Mouse (Mus musculus): ENCODE data around the gene Fmo1. TPM values are rescaled to one million over a fixed set of nuclear protein-coding genes. Genes with fewer than 3 reads are reported as not detected.

Gene Fmo1
- total RNA-seq, 2 experiments from 2014 or later, result not detected

GRCm38 (mm10) chr1:162863579-162863978 is 2.8 kb downstream of the Fmo1 start:
- ATAC-seq (ENCODE audit: poor library complexity, severe bottlenecking), result no peak

GRCm38 (mm10) chr1:162862328-162862727 is 4.1 kb downstream of the Fmo1 start:
- ATAC-seq (ENCODE audit: poor library complexity, severe bottlenecking), result no peak

- ATAC-seq (ENCODE audit: poor library complexity, severe bottlenecking), result no peak
Measured at GRCm38 (mm10) chr1:162859996-162860605, 6.3 kb downstream of the Fmo1 start.

DNA sequence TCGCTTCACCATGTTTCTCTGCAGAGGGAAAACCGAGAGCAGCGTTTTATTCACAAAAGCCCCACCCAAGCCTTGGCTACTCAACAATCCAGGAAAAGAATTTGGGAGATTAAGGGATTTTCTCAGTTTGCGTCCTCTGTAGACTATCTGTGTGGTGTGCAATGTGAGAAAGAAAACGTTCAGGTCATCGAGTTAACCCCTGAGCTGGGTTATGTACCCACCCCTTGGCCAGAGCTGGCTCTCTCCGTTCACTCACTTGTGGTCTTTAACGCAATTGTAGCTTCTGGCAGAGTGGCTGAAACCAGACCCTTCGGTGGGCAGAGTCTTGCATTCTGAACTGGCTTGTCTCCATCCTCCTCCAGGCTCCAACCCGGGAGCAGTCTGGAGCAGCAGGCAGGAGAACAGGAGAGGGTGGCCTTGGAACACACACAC is 6.8 kb downstream of the Fmo1 start:
- ATAC-seq (ENCODE audit: poor library complexity, severe bottlenecking), result no peak

- ATAC-seq (ENCODE audit: poor library complexity, severe bottlenecking), result no peak
Measured at GRCm38 (mm10) chr1:162858748-162859130, 7.7 kb downstream of the Fmo1 start.

- no peak for ATAC-seq (ENCODE audit: poor library complexity, severe bottlenecking)
Measured at GRCm38 (mm10) chr1:162857766-162858747, 8.4 kb downstream of the Fmo1 start.

GRCm38 (mm10) chr1:162853812-162854482 is 12.5 kb downstream of the Fmo1 start:
- ATAC-seq (ENCODE audit: poor library complexity, severe bottlenecking), result no peak

DNA sequence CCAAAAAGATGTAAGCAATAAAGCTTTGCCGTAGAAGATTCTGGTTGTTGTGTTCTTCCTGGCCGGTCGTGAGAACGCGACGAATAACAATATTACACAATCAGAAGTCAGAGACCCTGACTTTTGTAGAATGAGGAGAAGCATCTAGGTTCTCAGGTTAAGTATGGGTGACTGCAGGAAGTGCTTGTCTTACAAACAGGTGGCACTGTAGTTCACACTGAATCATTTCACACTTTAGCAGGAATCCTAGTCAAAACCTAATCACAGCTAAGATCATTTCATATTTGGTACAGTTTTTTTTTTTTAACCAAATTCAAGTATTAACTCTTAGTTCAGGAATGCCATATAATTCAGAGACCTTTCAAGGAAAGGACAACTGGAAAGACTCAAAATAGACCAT is 18.9 kb downstream of the Fmo1 start:
- ATAC-seq (ENCODE audit: poor library complexity, severe bottlenecking), result no peak

DNA sequence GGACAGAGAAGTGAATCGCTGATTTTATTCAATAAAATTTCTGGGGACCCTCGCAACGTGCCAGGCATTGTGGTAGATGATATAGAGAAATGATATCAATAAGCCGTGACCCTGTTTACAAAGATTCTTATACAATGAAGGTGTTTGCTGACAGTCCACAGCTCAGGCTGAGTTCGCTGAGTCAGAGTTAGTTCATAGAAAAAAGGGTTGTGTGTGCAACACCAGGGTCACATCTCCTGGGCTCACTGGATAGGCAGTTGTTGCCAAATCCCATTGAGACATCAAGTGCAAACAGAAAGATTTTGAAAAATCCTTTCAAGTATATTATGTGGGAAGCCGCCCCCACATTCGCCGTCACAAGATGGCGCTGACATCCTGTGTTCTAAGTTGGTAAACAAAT is 26.2 kb downstream of the Fmo1 start:
- no peak for ATAC-seq (ENCODE audit: poor library complexity, severe bottlenecking)

GRCm38 (mm10) chr1:162838976-162839375 is 27.4 kb downstream of the Fmo1 start:
- no peak for ATAC-seq (ENCODE audit: poor library complexity, severe bottlenecking)

- ATAC-seq (ENCODE audit: poor library complexity, severe bottlenecking), result no peak
Measured at GRCm38 (mm10) chr1:162834342-162834741, 32.1 kb downstream of the Fmo1 start.

DNA sequence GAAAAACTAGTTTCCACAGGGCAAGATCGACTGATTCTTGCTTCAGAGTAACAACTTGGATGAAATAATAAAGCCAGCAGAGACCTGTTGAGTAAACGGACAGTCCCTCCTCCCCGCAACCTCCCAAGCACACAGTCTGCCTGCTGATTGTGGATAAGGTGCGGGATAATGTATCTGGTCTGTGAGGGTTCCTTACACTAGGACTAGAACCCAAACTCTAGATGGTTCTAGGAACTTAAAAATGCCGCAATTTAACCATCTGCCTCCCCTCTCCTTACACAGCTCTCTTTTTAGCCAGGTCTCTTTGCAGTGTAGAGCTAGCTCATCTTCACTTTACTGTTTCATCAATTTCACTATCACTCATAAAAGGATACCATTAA is 33.8 kb downstream of the Fmo1 start:
- ATAC-seq (ENCODE audit: poor library complexity, severe bottlenecking), result no peak

DNA sequence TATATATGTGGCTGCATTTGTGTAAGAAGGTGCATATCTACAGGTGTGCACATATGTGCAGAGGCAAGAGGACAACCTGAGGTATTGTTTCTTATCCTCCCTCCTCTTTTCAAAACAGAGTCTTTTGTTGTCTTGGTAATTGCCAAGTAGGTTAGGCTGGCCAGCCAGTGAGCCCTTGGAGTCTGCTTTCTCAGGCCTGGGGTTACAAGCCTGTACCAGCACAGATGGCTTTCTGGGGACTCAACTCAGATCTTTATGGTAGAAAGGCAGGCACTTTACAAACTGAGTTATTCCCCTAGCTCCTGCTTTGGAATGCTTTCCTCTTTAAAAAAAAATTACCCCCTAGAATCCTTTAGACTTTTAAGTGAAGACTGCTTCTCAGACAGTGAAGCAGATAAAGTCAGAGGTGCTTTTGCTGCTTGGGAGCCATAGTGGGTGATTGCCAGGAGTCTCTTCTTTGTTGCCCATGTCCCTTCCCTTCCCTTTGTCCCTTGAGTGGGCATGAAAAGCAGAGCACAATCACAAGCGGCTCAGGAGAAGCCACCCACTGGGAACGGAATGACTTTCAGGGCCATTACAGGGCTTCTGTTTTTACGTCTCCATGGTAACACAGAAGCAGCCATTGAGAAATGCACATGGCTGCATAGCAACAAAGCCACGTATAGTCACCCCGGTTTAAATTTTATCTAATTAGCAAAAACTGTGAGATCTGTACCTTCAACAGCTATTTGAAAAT is 34.4 kb downstream of the Fmo1 start:
- no peak for ATAC-seq (ENCODE audit: poor library complexity, severe bottlenecking)

DNA sequence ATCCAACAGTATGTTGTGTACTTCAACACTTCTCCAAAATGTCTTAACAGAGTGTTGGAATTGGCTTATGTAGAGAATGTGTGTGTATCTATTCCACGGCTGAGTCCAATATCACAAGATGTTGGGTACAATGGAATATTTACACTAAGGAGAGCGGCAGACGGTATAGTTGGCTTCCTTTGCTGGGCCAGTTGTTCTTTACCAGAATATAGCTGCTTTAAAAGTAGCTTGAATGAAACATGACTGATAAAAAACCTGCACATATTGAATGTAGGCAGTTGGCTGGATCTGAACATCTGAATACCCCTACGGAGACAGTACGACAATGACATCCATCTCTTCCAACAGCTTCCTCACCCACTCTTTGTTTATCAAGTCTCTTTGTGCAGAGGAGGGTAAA is 47.1 kb downstream of the Fmo1 start:
- no peak for ATAC-seq (ENCODE audit: poor library complexity, severe bottlenecking)

DNA sequence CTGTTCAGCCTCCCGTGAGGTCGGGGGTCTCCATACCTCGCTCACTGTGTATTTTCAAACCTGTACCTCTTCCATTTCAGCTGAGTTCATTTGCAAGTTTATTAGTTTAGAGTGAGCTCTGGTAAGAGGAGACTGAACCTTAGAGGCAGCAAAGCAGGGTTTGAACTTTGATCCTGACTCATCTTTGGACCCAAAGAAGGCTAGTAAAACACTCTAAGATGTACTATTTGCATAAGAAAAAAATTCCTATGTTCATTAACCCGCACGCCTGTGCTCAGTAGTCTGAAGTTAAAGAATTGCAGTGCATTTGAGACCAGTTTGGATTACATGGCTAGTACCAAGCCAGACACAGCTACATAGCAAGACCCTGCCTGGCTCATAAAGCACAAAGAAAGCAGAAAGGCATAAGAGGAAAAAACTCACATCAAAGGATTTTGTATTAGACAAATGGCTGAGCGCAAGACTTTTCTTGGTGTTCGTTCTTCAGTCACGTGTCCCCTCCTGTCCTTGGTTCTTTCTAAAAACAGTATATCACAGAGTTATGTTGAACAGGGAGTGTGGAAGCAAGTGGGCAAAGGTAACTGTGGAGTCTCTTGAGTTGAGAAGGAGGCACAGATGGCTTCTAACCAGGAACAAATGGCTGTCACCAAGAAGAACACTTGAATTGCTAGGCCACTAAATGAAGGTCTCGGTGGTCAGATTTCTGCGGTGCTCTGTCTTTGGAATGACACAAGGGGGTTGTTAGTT is 50.9 kb downstream of the Fmo1 start:
- ATAC-seq (ENCODE audit: poor library complexity, severe bottlenecking), result no peak

DNA sequence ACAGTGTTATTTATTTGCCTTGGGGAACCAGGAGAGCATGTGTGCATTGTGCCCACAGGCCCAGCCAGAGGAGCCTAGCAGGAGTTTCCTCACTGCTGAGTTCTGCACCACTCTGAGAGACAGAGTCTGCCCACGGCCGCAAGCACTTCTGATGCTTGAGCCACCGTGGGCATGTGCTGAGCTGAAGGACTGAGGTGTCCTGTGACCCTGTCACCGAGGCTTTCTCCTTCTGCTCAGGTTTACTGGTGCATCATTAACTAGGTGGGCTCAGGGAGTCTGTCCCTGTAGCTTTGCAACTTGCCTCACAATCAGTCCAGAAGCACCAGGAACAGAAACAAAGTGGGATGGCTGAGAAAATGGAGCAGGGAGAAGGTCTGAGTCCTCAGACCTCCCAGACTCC is 51.5 kb downstream of the Fmo1 start:
- ATAC-seq (ENCODE audit: poor library complexity, severe bottlenecking), result no peak

DNA sequence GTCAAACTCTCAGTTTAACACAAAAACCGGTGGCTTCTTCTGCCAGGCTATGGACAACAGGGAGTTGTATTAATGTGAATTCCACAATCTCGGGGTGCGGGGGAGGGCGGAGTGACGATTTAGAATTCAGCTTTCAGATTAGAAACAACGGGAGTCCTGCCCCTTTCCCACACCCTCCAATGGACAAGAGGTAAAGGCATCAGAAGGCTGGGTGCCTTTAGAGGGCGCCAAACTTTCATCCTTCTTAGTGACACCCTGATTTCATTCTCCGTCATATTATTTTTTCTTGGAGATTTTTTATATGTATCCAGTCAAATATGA is 52.6 kb downstream of the Fmo1 start, which contains the start of gene Fmo4:
Gene Fmo4, minus strand, starts transcription at position 137 of the 321 bp plus-strand sequence.
- no peak for ATAC-seq (ENCODE audit: poor library complexity, severe bottlenecking)

- no peak for ATAC-seq (ENCODE audit: poor library complexity, severe bottlenecking)
Measured at GRCm38 (mm10) chr1:162813143-162813835, 53.1 kb downstream of the Fmo1 start.

- ATAC-seq (ENCODE audit: poor library complexity, severe bottlenecking), result no peak
Measured at GRCm38 (mm10) chr1:162808541-162808940, 57.9 kb downstream of the Fmo1 start.

DNA sequence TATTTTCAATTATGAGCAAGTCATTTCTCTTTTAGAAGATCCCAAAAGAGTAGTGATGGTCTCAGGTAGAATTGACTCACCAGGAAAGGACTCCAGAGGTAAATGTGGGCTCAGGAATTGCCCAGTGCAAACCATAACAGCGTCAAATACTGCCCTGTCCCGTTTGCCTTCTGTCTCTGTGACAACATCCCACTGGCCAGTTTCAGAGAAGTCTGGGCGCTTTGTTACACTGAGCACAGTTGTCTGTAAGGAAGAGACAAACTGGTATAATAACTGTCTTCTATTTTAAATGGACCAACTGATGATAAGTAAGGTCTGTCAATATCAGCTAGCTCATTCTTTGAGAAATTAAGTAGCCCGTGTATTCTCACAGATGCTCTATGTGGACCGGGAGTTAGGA is 59.0 kb downstream of the Fmo1 start:
- ATAC-seq (ENCODE audit: poor library complexity, severe bottlenecking), result no peak
